Mouse (Mus musculus): ENCODE results near the gene Aurkb.

GRCm38 (mm10) chr11:69012071-69012601 is 33.3 kb upstream of the Aurkb start:
- TF ChIP-seq CTCF (IDR thresholded peaks at IDR 0.05): no peak
- TF ChIP-seq POLR2A (IDR thresholded peaks at IDR 0.05; ENCODE audit: insufficient read depth, low read depth, low read length): peak; percentile 97
- 0 out of 2 replicates have a peak, but pooled peaks have one; percentile 54 for TF ChIP-seq EP300 (IDR thresholded peaks at IDR 0.05; ENCODE audit: insufficient read depth, low read depth, low read length)

All from heart, adult 2 months (tissue).